Mouse (Mus musculus): Measurements from ENCODE around the gene Tm4sf19. TPM values are rescaled to one million over a fixed set of nuclear protein-coding genes. Genes with fewer than 3 reads are reported as not detected.

Gene Tm4sf19
- polyA plus RNA-seq, 1 experiment from 2014 or later, result not detected

- ATAC-seq (ENCODE audit: low FRiP score), result no peak
- no peaks in the 10 kb centered on the region for H3K9me3 ChIP-seq (ENCODE audit: control insufficient read depth, low read length)
- no peaks in the 10 kb centered on the region for H3K4me1 ChIP-seq (replicated peaks; ENCODE audit: control insufficient read depth, insufficient read depth, low read length)
- H3K27ac ChIP-seq (ENCODE audit: low read depth, low read length), result no peak overlapping the region
- no peak overlapping the region for H3K4me3 ChIP-seq (ENCODE audit: low read depth, low read length)
- no peaks in the 10 kb centered on the region for H3K36me3 ChIP-seq (ENCODE audit: control insufficient read depth, insufficient read depth, low read length)
- H3K4me2 ChIP-seq (replicated peaks; ENCODE audit: low read depth, low read length), result no peak overlapping the region
- WGBS, result 83% methylated on average over 10 of the region's 10 CpGs
- DNase-seq (ENCODE audit: low spot score), result no peak
- H3K9ac ChIP-seq (ENCODE audit: low read depth, low read length), result no peak overlapping the region
- H3K27me3 ChIP-seq (ENCODE audit: control insufficient read depth, insufficient read depth, low read length), result no peaks in the 10 kb centered on the region
These were observed 7.4 kb downstream of the Tm4sf19 start for GRCm38 (mm10) chr16:32407730-32408129.

- DNase-seq (ENCODE audit: low spot score), result no peak
- ATAC-seq (ENCODE audit: low FRiP score), result no peak
- no peaks in the 10 kb centered on the region for H3K27me3 ChIP-seq (ENCODE audit: control insufficient read depth, insufficient read depth, low read length)
- H3K36me3 ChIP-seq (ENCODE audit: control insufficient read depth, insufficient read depth, low read length), result no peaks in the 10 kb centered on the region
- no peak overlapping the region for H3K4me2 ChIP-seq (replicated peaks; ENCODE audit: low read depth, low read length)
- H3K9me3 ChIP-seq (ENCODE audit: control insufficient read depth, low read length), result no peaks in the 10 kb centered on the region
- no peak overlapping the region for H3K9ac ChIP-seq (ENCODE audit: low read depth, low read length)
- no peak overlapping the region for H3K4me3 ChIP-seq (ENCODE audit: low read depth, low read length)
- no peaks in the 10 kb centered on the region for H3K4me1 ChIP-seq (replicated peaks; ENCODE audit: control insufficient read depth, insufficient read depth, low read length)
- H3K27ac ChIP-seq (ENCODE audit: low read depth, low read length), result no peak overlapping the region
- 50% methylated on average over 1 of the region's 1 CpGs for WGBS
These were observed 17.2 kb downstream of the Tm4sf19 start for GRCm38 (mm10) chr16:32417457-32417856.

GRCm38 (mm10) chr16:32419517-32420483 lies 19.5 kb downstream of the Tm4sf19 start, which contains the start of gene Tctex1d2:
TSS of gene Tctex1d2 (plus strand) at chr16:32419702.
- H3K9ac ChIP-seq (ENCODE audit: low read depth, low read length), result peak within 1 kb of the TSS; percentile 35
- DNase-seq (ENCODE audit: low spot score) (peak; percentile 95), ATAC-seq (ENCODE audit: low FRiP score) (peak; percentile 97)
- H3K4me2 ChIP-seq (replicated peaks; ENCODE audit: low read depth, low read length), result peak within 1 kb of the TSS; percentile 49
- H3K9me3 ChIP-seq (ENCODE audit: control insufficient read depth, low read length), result no peaks in the 10 kb centered on the region
- H3K36me3 ChIP-seq (ENCODE audit: control insufficient read depth, insufficient read depth, low read length), result no peaks in the 10 kb centered on the region
- no peaks in the 10 kb centered on the region for H3K4me1 ChIP-seq (replicated peaks; ENCODE audit: control insufficient read depth, insufficient read depth, low read length)
- 1% methylated on average over 45 of the region's 45 CpGs for WGBS
- no peaks in the 10 kb centered on the region for H3K27me3 ChIP-seq (ENCODE audit: control insufficient read depth, insufficient read depth, low read length)
- H3K27ac ChIP-seq (ENCODE audit: low read depth, low read length), result peak within 1 kb of the TSS; percentile 74
- H3K4me3 ChIP-seq (ENCODE audit: low read depth, low read length), result peak within 1 kb of the TSS; percentile 49

DNA sequence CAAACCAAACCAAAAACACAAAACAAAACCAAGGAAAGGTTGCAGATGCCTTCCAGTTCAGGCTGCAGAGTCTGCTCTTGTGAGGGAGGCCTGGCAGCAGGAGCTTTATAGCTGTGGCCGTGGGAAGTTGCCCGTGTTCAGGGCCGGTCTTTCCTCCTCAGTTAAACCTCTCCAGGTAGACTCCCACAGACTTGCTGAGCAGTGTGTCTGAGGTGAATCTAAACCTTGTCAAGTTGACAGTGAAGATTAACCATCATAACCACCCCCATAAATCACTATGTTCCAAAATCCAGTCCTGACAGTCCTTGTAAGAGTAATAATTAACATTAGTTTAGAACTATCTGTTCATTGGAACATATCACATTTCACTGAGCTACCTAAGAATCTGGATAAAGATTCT lies 27.2 kb downstream of the Tm4sf19 start:
- H3K27me3 ChIP-seq (ENCODE audit: control insufficient read depth, insufficient read depth, low read length), result no peaks in the 10 kb centered on the region
- no peak overlapping the region for H3K4me3 ChIP-seq (ENCODE audit: low read depth, low read length)
- no peaks in the 10 kb centered on the region for H3K36me3 ChIP-seq (ENCODE audit: control insufficient read depth, insufficient read depth, low read length)
- no peak overlapping the region for H3K27ac ChIP-seq (ENCODE audit: low read depth, low read length)
- H3K4me1 ChIP-seq (replicated peaks; ENCODE audit: control insufficient read depth, insufficient read depth, low read length), result no peaks in the 10 kb centered on the region
- no peak for ATAC-seq (ENCODE audit: low FRiP score)
- H3K9me3 ChIP-seq (ENCODE audit: control insufficient read depth, low read length), result no peaks in the 10 kb centered on the region
- no peak for DNase-seq (ENCODE audit: low spot score)
- H3K9ac ChIP-seq (ENCODE audit: low read depth, low read length), result no peak overlapping the region
- 92% methylated on average over 3 of the region's 3 CpGs for WGBS
- no peak overlapping the region for H3K4me2 ChIP-seq (replicated peaks; ENCODE audit: low read depth, low read length)

GRCm38 (mm10) chr16:32430474-32431046 lies 30.3 kb downstream of the Tm4sf19 start, which contains the start of gene Pcyt1a:
TSS of gene Pcyt1a (plus strand) at chr16:32430921.
- ATAC-seq (ENCODE audit: low FRiP score), result peak; percentile 97
- WGBS, result under 1% methylated on average over 53 of the region's 54 CpGs
- H3K27me3 ChIP-seq (ENCODE audit: control insufficient read depth, insufficient read depth, low read length), result no peaks in the 10 kb centered on the region
- peak within 1 kb of the TSS; percentile 77 for H3K4me3 ChIP-seq (ENCODE audit: low read depth, low read length)
- no peaks in the 10 kb centered on the region for H3K4me1 ChIP-seq (replicated peaks; ENCODE audit: control insufficient read depth, insufficient read depth, low read length)
- H3K4me2 ChIP-seq (replicated peaks; ENCODE audit: low read depth, low read length), result peak within 1 kb of the TSS; percentile 91
- H3K9ac ChIP-seq (ENCODE audit: low read depth, low read length), result peak within 1 kb of the TSS; percentile 80
- peak; percentile 95 for DNase-seq (ENCODE audit: low spot score)
- H3K36me3 ChIP-seq (ENCODE audit: control insufficient read depth, insufficient read depth, low read length), result no peaks in the 10 kb centered on the region
- peak within 1 kb of the TSS; percentile 86 for H3K27ac ChIP-seq (ENCODE audit: low read depth, low read length)
- no peaks in the 10 kb centered on the region for H3K9me3 ChIP-seq (ENCODE audit: control insufficient read depth, low read length)

- no peaks in the 10 kb centered on the region for H3K9me3 ChIP-seq (ENCODE audit: control insufficient read depth, low read length)
- H3K4me1 ChIP-seq (replicated peaks; ENCODE audit: control insufficient read depth, insufficient read depth, low read length), result no peaks in the 10 kb centered on the region
- H3K4me3 ChIP-seq (ENCODE audit: low read depth, low read length), result peak overlapping the region; percentile 77
- ATAC-seq (ENCODE audit: low FRiP score), result no peak; the same call in 1 of the 2 replicates
- H3K27ac ChIP-seq (ENCODE audit: low read depth, low read length), result peak overlapping the region; percentile 86
- peak overlapping the region; percentile 91 for H3K4me2 ChIP-seq (replicated peaks; ENCODE audit: low read depth, low read length)
- no peaks in the 10 kb centered on the region for H3K27me3 ChIP-seq (ENCODE audit: control insufficient read depth, insufficient read depth, low read length)
- H3K9ac ChIP-seq (ENCODE audit: low read depth, low read length), result peak overlapping the region; percentile 80
- 1% methylated on average over 28 of the region's 28 CpGs for WGBS
- no peaks in the 10 kb centered on the region for H3K36me3 ChIP-seq (ENCODE audit: control insufficient read depth, insufficient read depth, low read length)
- DNase-seq (ENCODE audit: low spot score), result no peak
These were observed 30.8 kb downstream of the Tm4sf19 start for GRCm38 (mm10) chr16:32431047-32431591.

- peak overlapping the region; percentile 77 for H3K4me3 ChIP-seq (ENCODE audit: low read depth, low read length)
- H3K4me1 ChIP-seq (replicated peaks; ENCODE audit: control insufficient read depth, insufficient read depth, low read length), result no peaks in the 10 kb centered on the region
- no peak overlapping the region for H3K9ac ChIP-seq (ENCODE audit: low read depth, low read length)
- no peaks in the 10 kb centered on the region for H3K9me3 ChIP-seq (ENCODE audit: control insufficient read depth, low read length)
- no peak overlapping the region; the same call in 1 of the 2 replicates for H3K4me2 ChIP-seq (replicated peaks; ENCODE audit: low read depth, low read length)
- H3K27ac ChIP-seq (ENCODE audit: low read depth, low read length), result no peak overlapping the region
- no peaks in the 10 kb centered on the region for H3K36me3 ChIP-seq (ENCODE audit: control insufficient read depth, insufficient read depth, low read length)
- DNase-seq (ENCODE audit: low spot score), result no peak
- 93% methylated on average over 1 of the region's 1 CpGs for WGBS
- no peak for ATAC-seq (ENCODE audit: low FRiP score)
- H3K27me3 ChIP-seq (ENCODE audit: control insufficient read depth, insufficient read depth, low read length), result no peaks in the 10 kb centered on the region
These were observed 31.6 kb downstream of the Tm4sf19 start for GRCm38 (mm10) chr16:32431926-32432325.

DNA sequence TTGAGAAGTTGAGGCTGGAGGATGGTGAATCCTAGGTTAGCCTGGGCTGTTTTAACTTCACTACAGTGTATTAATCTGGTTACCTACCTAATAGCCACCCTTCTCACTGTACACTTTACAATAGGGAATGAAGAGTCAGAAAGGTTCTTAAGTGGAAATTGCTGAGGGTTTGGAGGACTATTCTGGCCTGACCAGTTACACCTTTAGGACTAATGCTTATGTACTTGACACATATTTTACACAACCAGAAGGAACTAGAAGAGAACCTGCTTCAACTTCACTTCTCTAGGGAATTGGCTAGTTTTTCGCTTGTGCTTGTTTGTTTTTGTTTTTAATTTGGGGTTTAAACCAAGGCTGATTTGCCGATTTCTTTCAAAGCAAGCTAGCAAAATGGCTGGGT lies 32.8 kb downstream of the Tm4sf19 start:
- H3K9me3 ChIP-seq (ENCODE audit: control insufficient read depth, low read length), result no peaks in the 10 kb centered on the region
- no peaks in the 10 kb centered on the region for H3K36me3 ChIP-seq (ENCODE audit: control insufficient read depth, insufficient read depth, low read length)
- H3K4me2 ChIP-seq (replicated peaks; ENCODE audit: low read depth, low read length), result no peak overlapping the region
- 84% methylated on average over 2 of the region's 2 CpGs for WGBS
- ATAC-seq (ENCODE audit: low FRiP score) (no peak), DNase-seq (ENCODE audit: low spot score) (no peak)
- H3K27ac ChIP-seq (ENCODE audit: low read depth, low read length), result no peak overlapping the region
- no peak overlapping the region for H3K4me3 ChIP-seq (ENCODE audit: low read depth, low read length)
- H3K4me1 ChIP-seq (replicated peaks; ENCODE audit: control insufficient read depth, insufficient read depth, low read length), result no peaks in the 10 kb centered on the region
- no peak overlapping the region for H3K9ac ChIP-seq (ENCODE audit: low read depth, low read length)
- no peaks in the 10 kb centered on the region for H3K27me3 ChIP-seq (ENCODE audit: control insufficient read depth, insufficient read depth, low read length)

All from hindbrain, embryonic 11.5 days (tissue).